Mouse (Mus musculus) embryonic facial prominence, embryonic 14.5 days (tissue): ENCODE measurements around the gene Erbb3. TPM values are rescaled to one million over a fixed set of nuclear protein-coding genes. Genes with fewer than 3 reads are reported as not detected.

Source experiments
- ATAC-seq: fragments of 200-750 bp; cut with Nextera tagmentation; 2 replicates; pipeline ENCODE4 v1.8.0; 2017; ENCODE audit warnings: low read depth, moderate number of reproducible peaks, moderate TSS enrichment
- DNase-seq: peaks from one replicate; pipeline ENCODE4 v3.0.0-alpha.2; 2015; ENCODE audit warnings: low spot score
- H3K27ac ChIP-seq: fragments of 300-500 bp; sonication (generic); replicated peaks from 2 replicates; pipeline ENCODE4 v1.5.1; 2014; ENCODE audit warnings: low read depth, mild to moderate bottlenecking, low read length, moderate library complexity
- H3K27me3 ChIP-seq: fragments of 300-500 bp; sonication (generic); replicated peaks from 2 replicates; pipeline ENCODE4 v1.6.1; 2014; ENCODE audit warnings: low read length; ENCODE audit not compliant: control insufficient read depth, insufficient read depth
- H3K36me3 ChIP-seq: fragments of 300-500 bp; sonication (generic); 2 replicates; pipeline ENCODE4 v1.6.1; 2014; ENCODE audit warnings: low read length, mixed read lengths; ENCODE audit not compliant: control insufficient read depth, insufficient read depth
- H3K4me1 ChIP-seq: fragments of 300-500 bp; sonication (generic); 2 replicates; pipeline ENCODE4 v1.6.1; 2014; ENCODE audit warnings: antibody characterized with exemption, low read length; ENCODE audit not compliant: control insufficient read depth, insufficient read depth
- H3K4me2 ChIP-seq: fragments of 300-500 bp; sonication (generic); 2 replicates; pipeline ENCODE4 v1.6.1; 2014; ENCODE audit warnings: low read depth, mild to moderate bottlenecking, low read length, moderate library complexity, mixed read lengths
- H3K4me3 ChIP-seq: fragments of 300-500 bp; sonication (generic); 2 replicates; pipeline ENCODE4 v1.5.1; 2014; ENCODE audit warnings: low read depth, mild to moderate bottlenecking, low read length
- H3K9ac ChIP-seq: fragments of 300-500 bp; sonication (generic); 2 replicates; pipeline ENCODE4 v1.6.1; 2014; ENCODE audit warnings: low read depth, mild to moderate bottlenecking, low read length, moderate library complexity, mixed read lengths
- H3K9me3 ChIP-seq: fragments of 300-500 bp; sonication (generic); 2 replicates; pipeline ENCODE4 v1.6.1; 2016; ENCODE audit warnings: low read length; ENCODE audit not compliant: control insufficient read depth
- WGBS: fragments of 180-500 bp; shearing (Covaris S2); extraction: QIAGEN DNeasy Blood & Tissue Kit; methylation state at CpG from one replicate; pipeline ENCODE4 v1.1.7; 2014; 5-methylcytosine and 5-hydroxymethylcytosine counted together
- microRNA-seq: library from miRNA; unstranded; fragments of <30 nt; microRNA quantifications from one replicate; pipeline ENCODE4, GENCODE M21; 2016; ENCODE audit warnings: borderline number of aligned reads
- polyA plus RNA-seq: library from polyadenylated mRNA; unstranded; fragments of >200 nt; fragmentation: Nextera tagmentation; extraction: Ambion mirVana; gene quantifications from 2 replicates; pipeline ENCODE4 v1.2.1, GENCODE M21; 2014

Gene Erbb3
- polyA plus RNA-seq, 1 experiment from 2014 or later = 22.7 TPM

DNA sequence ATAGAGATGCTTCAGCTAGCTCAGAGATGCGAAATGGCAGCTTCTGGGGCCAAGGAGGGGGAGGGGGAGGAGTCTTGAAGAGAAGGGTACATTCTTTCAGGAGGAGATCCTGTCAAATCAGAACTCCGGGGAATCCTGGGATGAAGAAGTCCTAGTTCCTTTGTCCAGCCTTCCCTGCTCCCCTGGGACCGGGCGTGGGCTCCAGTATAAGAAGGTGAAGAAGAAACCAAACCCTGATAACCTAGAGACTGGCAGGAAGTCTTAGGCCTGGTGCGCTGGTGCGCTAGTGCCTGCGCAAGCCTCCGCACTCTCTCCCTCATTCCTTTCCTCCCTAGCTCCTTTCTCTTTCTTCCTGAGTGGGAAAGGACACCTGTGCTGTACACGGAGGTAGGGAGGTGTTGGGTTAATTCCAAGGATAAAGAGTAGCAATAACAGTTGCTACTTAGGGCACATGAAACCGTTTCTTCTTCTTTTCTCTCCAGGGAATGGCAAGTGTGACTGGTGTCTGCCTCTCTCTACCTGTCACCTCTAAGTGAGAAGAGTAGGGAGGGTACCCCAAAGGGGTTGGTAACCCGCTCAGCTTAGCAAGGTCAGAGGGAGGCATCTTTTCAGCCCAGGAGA, 65.2 kb downstream of the Erbb3 start:
- peaks cover 29% of the 10 kb centered on the region for H3K36me3 ChIP-seq
- H3K4me3 ChIP-seq = peak overlapping the region; percentile 82
- H3K9me3 ChIP-seq = no peaks in the 10 kb centered on the region
- peak overlapping the region; percentile 97 for H3K4me2 ChIP-seq
- H3K9ac ChIP-seq = peak overlapping the region; percentile 81
- no peak overlapping the region; the same call in 1 of the 2 replicates for H3K27ac ChIP-seq
- H3K27me3 ChIP-seq = peaks cover 11% of the 10 kb centered on the region; the same call in 1 of the 2 replicates
- DNase-seq = no peak
- 19% methylated on average over 11 of the region's 11 CpGs for WGBS
- ATAC-seq = no peak
- 0 out of 2 replicates have a peak, but pooled peaks cover 8% of the 10 kb centered on the region for H3K4me1 ChIP-seq

- WGBS = 81% methylated on average over 6 of the region's 6 CpGs
- Histone ChIP-seq H3K4me3 (no peak overlapping the region), H3K4me1 (0 out of 2 replicates have a peak, but pooled peaks cover 8% of the 10 kb centered on the region), H3K9me3 (no peaks in the 10 kb centered on the region), H3K9ac (no peak overlapping the region), H3K36me3 (peaks cover 46% of the 10 kb centered on the region), H3K27ac (no peak overlapping the region), H3K4me2 (no peak overlapping the region), H3K27me3 (peaks cover 17% of the 10 kb centered on the region)
- ATAC-seq (no peak), DNase-seq (no peak)
Observed at GRCm38 (mm10) chr10:128522351-128522750, 67.1 kb downstream of the Erbb3 start.

DNA sequence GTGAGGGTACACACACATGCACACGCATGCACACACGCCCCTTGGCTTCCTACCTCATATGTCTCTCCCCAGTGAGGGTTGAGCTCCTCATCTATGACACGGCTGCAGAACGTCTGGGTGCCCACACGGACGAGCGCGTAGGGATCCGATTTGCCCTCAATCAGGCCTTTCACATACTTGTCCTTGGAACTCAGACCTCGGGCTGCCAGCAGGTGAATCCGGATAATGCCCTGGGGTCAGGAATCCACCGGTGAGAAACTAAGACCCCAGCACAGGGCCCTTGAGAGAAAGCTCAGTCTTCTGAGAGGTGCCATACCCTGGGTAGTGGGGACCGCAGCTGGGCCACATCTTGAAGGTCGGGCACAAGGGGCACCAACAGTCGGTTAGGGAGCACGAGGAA, 68.9 kb downstream of the Erbb3 start:
- Histone ChIP-seq H3K27me3 (peaks cover 31% of the 10 kb centered on the region), H3K4me3 (no peak overlapping the region), H3K4me1 (0 out of 2 replicates have a peak, but pooled peaks cover 8% of the 10 kb centered on the region), H3K9ac (0 out of 2 replicates have a peak overlapping the region, but pooled peaks have one; percentile 8), H3K9me3 (no peaks in the 10 kb centered on the region), H3K36me3 (peaks cover 63% of the 10 kb centered on the region), H3K27ac (no peak overlapping the region), H3K4me2 (no peak overlapping the region)
- 84% methylated on average over 16 of the region's 16 CpGs for WGBS
- no peak for DNase-seq
- no peak for ATAC-seq

DNA sequence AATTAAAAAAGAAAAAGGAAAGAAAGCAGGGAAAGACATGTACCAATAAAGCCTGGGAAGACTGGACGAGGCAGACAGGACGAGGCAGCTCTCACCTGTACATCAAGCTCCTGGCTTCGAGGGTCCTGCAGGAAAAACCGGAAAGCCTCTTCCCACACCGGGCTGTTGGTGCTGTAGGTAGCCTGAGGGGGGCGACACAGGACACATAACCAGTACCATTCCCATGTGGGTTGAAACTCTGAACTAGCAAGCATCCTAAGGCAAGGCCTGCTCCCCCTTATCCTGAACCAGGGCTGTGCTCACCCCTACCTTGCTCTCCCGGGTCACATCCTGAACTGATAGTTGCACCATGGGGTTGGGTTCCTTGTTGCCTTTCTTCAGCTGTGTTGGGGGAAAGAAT, 70.6 kb downstream of the Erbb3 start:
- Histone ChIP-seq H3K4me2 (no peak overlapping the region), H3K4me3 (no peak overlapping the region), H3K27me3 (peaks cover 24% of the 10 kb centered on the region), H3K4me1 (0 out of 2 replicates have a peak, but pooled peaks cover under 1% of the 10 kb centered on the region), H3K9ac (no peak overlapping the region), H3K9me3 (no peaks in the 10 kb centered on the region), H3K36me3 (peaks cover 77% of the 10 kb centered on the region), H3K27ac (no peak overlapping the region)
- 76% methylated on average over 7 of the region's 7 CpGs for WGBS
- peak; percentile 48 for DNase-seq
- ATAC-seq = no peak

Small RNAs within 50 kb of the gene (microRNA-seq; reads per million reads assigned to microRNA genes)
- gene Gm47275 = not detected
- 1.2 reads per million for gene Mir6917

Other genes with a start within 250 kb of the Erbb3 start
- 15.6 and 16.8 TPM in 2 replicates for gene Coq10a, start 220.7 kb downstream of the Erbb3 start, polyA plus RNA-seq
- 11.9 and 12.7 TPM in 2 replicates for gene Ankrd52, start 212.5 kb downstream of the Erbb3 start, polyA plus RNA-seq
- gene Slc39a5, start 188.4 kb downstream of the Erbb3 start, polyA plus RNA-seq = 0.11 and 0.13 TPM in 2 replicates
- gene Nabp2, start 178.2 kb downstream of the Erbb3 start, polyA plus RNA-seq = 61.9 and 63.3 TPM in 2 replicates
- 35.2 and 36.1 TPM in 2 replicates for gene Rnf41, start 178.0 kb downstream of the Erbb3 start, polyA plus RNA-seq
- 84.1 and 91.4 TPM in 2 replicates for gene Smarcc2, start 130.4 kb downstream of the Erbb3 start, polyA plus RNA-seq
- gene Myl6, start 95.5 kb downstream of the Erbb3 start, polyA plus RNA-seq = 1,095 and 1,174 TPM in 2 replicates
- gene Myl6b, start 91.0 kb downstream of the Erbb3 start, polyA plus RNA-seq = 5.6 and 6.8 TPM in 2 replicates
- 44.2 and 46.8 TPM in 2 replicates for gene Esyt1, start 63.8 kb downstream of the Erbb3 start, polyA plus RNA-seq
- 11.4 and 12.5 TPM in 2 replicates for gene Zc3h10, start 41.9 kb downstream of the Erbb3 start, polyA plus RNA-seq
- 4,564 and 5,119 TPM in 2 replicates for gene Rpl41, start 40.3 kb downstream of the Erbb3 start, polyA plus RNA-seq
- gene Pa2g4, start 23.7 kb downstream of the Erbb3 start, polyA plus RNA-seq = 187 and 202 TPM in 2 replicates
- gene Rps26, start 37.1 kb upstream of the Erbb3 start, polyA plus RNA-seq = 1,114 and 1,162 TPM in 2 replicates
- gene Ikzf4, start 56.3 kb upstream of the Erbb3 start, polyA plus RNA-seq = 2.2 and 4.0 TPM in 2 replicates
- 11.1 and 14.4 TPM in 2 replicates for gene Suox, start 84.4 kb upstream of the Erbb3 start, polyA plus RNA-seq
- gene Rab5b, start 106.6 kb upstream of the Erbb3 start, polyA plus RNA-seq = 74.7 and 75.4 TPM in 2 replicates
- 14.0 and 14.6 TPM in 2 replicates for gene Pmel, start 114.5 kb upstream of the Erbb3 start, polyA plus RNA-seq
- gene Cdk2, start 115.4 kb upstream of the Erbb3 start, polyA plus RNA-seq = 99.2 and 105 TPM in 2 replicates
- gene Dgka, start 155.2 kb upstream of the Erbb3 start, polyA plus RNA-seq = 16.7 and 17.0 TPM in 2 replicates
- 27.1 and 34.7 TPM in 2 replicates for gene Pym1, start 158.2 kb upstream of the Erbb3 start, polyA plus RNA-seq
- 1.4 and 1.8 TPM in 2 replicates for gene Mmp19, start 201.3 kb upstream of the Erbb3 start, polyA plus RNA-seq
- gene Dnajc14, start 214.4 kb upstream of the Erbb3 start, polyA plus RNA-seq = 42.7 and 47.9 TPM in 2 replicates
- 13.7 and 14.9 TPM in 2 replicates for gene Tmem198b, start 214.7 kb upstream of the Erbb3 start, polyA plus RNA-seq
- 185 and 194 TPM in 2 replicates for gene Sarnp, start 227.7 kb upstream of the Erbb3 start, polyA plus RNA-seq
- gene Ormdl2, start 232.0 kb upstream of the Erbb3 start, polyA plus RNA-seq = 49.0 and 49.5 TPM in 2 replicates